In the genomic region with DNA sequence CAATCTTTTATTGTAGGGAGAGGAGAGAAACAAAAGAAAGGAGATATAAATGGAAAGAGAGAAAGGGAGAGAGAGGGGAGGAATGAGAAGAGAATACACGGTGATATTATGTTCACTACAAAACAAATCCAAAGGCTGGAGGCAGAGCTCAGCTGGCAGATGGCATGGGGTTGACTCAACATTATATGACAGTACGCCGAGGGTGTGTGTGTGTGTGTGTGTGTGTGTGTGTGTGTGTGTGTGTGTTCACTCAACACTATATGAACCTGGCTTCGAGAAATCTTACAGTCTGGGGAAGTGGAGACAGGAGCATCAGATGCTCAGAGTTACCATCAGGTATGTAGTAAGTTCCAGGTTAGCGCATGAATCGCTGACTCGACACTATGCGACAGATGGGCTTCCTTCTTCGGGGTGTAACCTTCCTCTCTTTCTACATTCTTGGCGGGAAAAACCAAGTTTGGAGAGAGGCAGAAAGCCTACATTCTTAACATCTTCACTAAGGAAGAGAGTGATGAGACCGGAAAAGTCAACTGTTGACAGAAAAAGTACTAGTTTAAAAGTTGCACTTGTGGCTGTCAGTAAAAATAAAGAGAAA, we compare ENCODE assay signal across 8 mouse cellular contexts. TPM values are rescaled to one million over a fixed set of nuclear protein-coding genes. Genes with fewer than 3 reads are reported as not detected.
DNase-seq lines count a peak whose midpoint lies in the region; ATAC-seq and TF ChIP-seq lines count a peak whose summit lies in the region.

No protein-coding gene starts in this region.

- intact Hi-C loops in left cerebral cortex, postnatal 36 days (cut with DNase I), result no loop called here

- 81% methylated on average over 11 of the region's 11 CpGs for WGBS in lung, embryonic 14.5 days
- WGBS in lung, postnatal 0 days, result 78% methylated on average over 11 of the region's 11 CpGs
- WGBS in stomach, embryonic 15.5 days, result 83% methylated on average over 11 of the region's 11 CpGs

- peak overlapping the region; percentile 41 for H3K4me3 ChIP-seq in lung, embryonic 14.5 days (ENCODE audit: low read depth, low read length)
- no peak overlapping the region for H3K4me3 ChIP-seq in lung, postnatal 0 days (ENCODE audit: low read depth, low read length)
- H3K4me3 ChIP-seq in stomach, embryonic 15.5 days (replicated peaks), result peak overlapping the region; percentile 45; the same call in 1 of the 2 replicates

- H3K36me3 ChIP-seq in lung, embryonic 14.5 days (ENCODE audit: insufficient read depth), result no peaks in the 10 kb centered on the region
- H3K36me3 ChIP-seq in lung, postnatal 0 days (ENCODE audit: insufficient read depth, low read length), result no peaks in the 10 kb centered on the region
- H3K36me3 ChIP-seq in stomach, embryonic 15.5 days, result no peaks in the 10 kb centered on the region

- ATAC-seq in lung, embryonic 14.5 days (ENCODE audit: insufficient read depth), result no peak
- ATAC-seq in lung, postnatal 0 days, result no peak
- ATAC-seq in stomach, embryonic 15.5 days (ENCODE audit: insufficient read depth, low FRiP score, low read depth), result no peak
- no peak for ATAC-seq in erythroid progenitor cell, adult 5-6 weeks (replicated peaks; ENCODE audit: low FRiP score, poor library complexity, severe bottlenecking)

- peak overlapping the region; percentile 68 for H3K4me2 ChIP-seq in lung, embryonic 14.5 days
- no peak overlapping the region for H3K4me2 ChIP-seq in lung, postnatal 0 days (replicated peaks; ENCODE audit: low read depth, low read length)
- peak overlapping the region; percentile 81; the same call in 1 of the 2 replicates for H3K4me2 ChIP-seq in stomach, embryonic 15.5 days

- 0 out of 2 replicates have a peak, but pooled peaks cover 5% of the 10 kb centered on the region for H3K27me3 ChIP-seq in lung, embryonic 14.5 days (ENCODE audit: insufficient read depth, low read length)
- no peaks in the 10 kb centered on the region for H3K27me3 ChIP-seq in lung, postnatal 0 days (replicated peaks; ENCODE audit: insufficient read depth, low read length)
- no peaks in the 10 kb centered on the region for H3K27me3 ChIP-seq in stomach, embryonic 15.5 days (replicated peaks)

- no peaks in the 10 kb centered on the region for H3K9me3 ChIP-seq in lung, embryonic 14.5 days (ENCODE audit: low read depth, low read length)
- no peaks in the 10 kb centered on the region for H3K9me3 ChIP-seq in lung, postnatal 0 days (ENCODE audit: low read length)
- no peaks in the 10 kb centered on the region for H3K9me3 ChIP-seq in stomach, embryonic 15.5 days

- H3K27ac ChIP-seq in lung, embryonic 14.5 days (ENCODE audit: low read depth), result no peak overlapping the region
- no peak overlapping the region for H3K27ac ChIP-seq in lung, postnatal 0 days (ENCODE audit: low read length)
- H3K27ac ChIP-seq in stomach, embryonic 15.5 days, result no peak overlapping the region

- no peaks in the 10 kb centered on the region for H3K4me1 ChIP-seq in lung, embryonic 14.5 days (ENCODE audit: insufficient read depth)
- no peaks in the 10 kb centered on the region for H3K4me1 ChIP-seq in lung, postnatal 0 days (ENCODE audit: insufficient read depth, low read depth, low read length)
- 0 out of 2 replicates have a peak, but pooled peaks cover 4% of the 10 kb centered on the region for H3K4me1 ChIP-seq in stomach, embryonic 15.5 days

- no peak overlapping the region for H3K9ac ChIP-seq in lung, embryonic 14.5 days
- H3K9ac ChIP-seq in lung, postnatal 0 days (replicated peaks; ENCODE audit: low read depth), result no peak overlapping the region
- H3K9ac ChIP-seq in stomach, embryonic 15.5 days, result no peak overlapping the region

- peak; percentile 13 to 35 for DNase-seq in frontal cortex, postnatal 36 days (ENCODE audit: low spot score in 2 of 2)
- DNase-seq in frontal cortex, postnatal 25 days (ENCODE audit: low spot score in 2 of 2), result no peak
- peak; percentile 6 for DNase-seq in lung, embryonic 14.5 days
- no peak for DNase-seq in lung, postnatal 0 days (ENCODE audit: low spot score)
- peak; percentile 22 to 41 for DNase-seq in left cerebral cortex, postnatal 36 days (ENCODE audit: low spot score in 2 of 2)
- no peak for DNase-seq in adrenal gland, postnatal 4 days (ENCODE audit: low spot score in 2 of 2)

- no peak for TF ChIP-seq CTCF in lung, embryonic 14.5 days (IDR thresholded peaks at IDR 0.05; ENCODE audit: low read depth)
- no peak for TF ChIP-seq CTCF in lung, postnatal 0 days (IDR thresholded peaks at IDR 0.05)

- no peak for TF ChIP-seq EP300 in lung, postnatal 0 days (IDR thresholded peaks at IDR 0.05)

RNA-seq across cellular contexts. Expression of a gene that starts 0.5 kb away (rescaled TPM):
- polyA plus RNA-seq in lung, embryonic 14.5 days (2014; fragmentation: Nextera tagmentation; extraction: Ambion mirVana), result 0.69 and 0.70 TPM in 2 replicates
- 0.68 and 1.5 TPM in 2 replicates for polyA plus RNA-seq in lung, postnatal 0 days (2015; fragmentation: Nextera tagmentation; extraction: Ambion mirVana)
- 1 to 10 TPM; 2.0 to 3.2 TPM for total RNA-seq in left cerebral cortex, postnatal 36 days (2021)
- 1.6 and 2.2 TPM in 2 replicates for polyA plus RNA-seq in stomach, embryonic 15.5 days (2015; fragmentation: Nextera tagmentation; extraction: Ambion mirVana)
- not detected in 2 replicates for total RNA-seq in erythroid progenitor cell, adult 5-6 weeks (2015; ENCODE audit: low replicate concordance)
- not detected in 2 replicates for total RNA-seq in erythroid progenitor cell, adult 5-6 weeks (2017; ENCODE audit: low replicate concordance)
- under 1 TPM; 0.85 to 0.90 TPM for total RNA-seq in adrenal gland, postnatal 4 days (2021)

Comparison
In these comparisons a context has a peak if more than half of its experiments do, and no peak if none do; other contexts are left out.
1. DNase-seq: peak in frontal cortex, postnatal 36 days (2 of 2), lung, embryonic 14.5 days (single experiment) and left cerebral cortex, postnatal 36 days (2 of 2); none in frontal cortex, postnatal 25 days (0 of 2), lung, postnatal 0 days (single experiment) and adrenal gland, postnatal 4 days (0 of 2).